Mouse (Mus musculus): ENCODE results near the gene Vamp3. TPM values are rescaled to one million over a fixed set of nuclear protein-coding genes. Genes with fewer than 3 reads are reported as not detected.

Gene Vamp3
- polyA plus RNA-seq, 1 experiment from 2014 or later, result 120 TPM

DNA sequence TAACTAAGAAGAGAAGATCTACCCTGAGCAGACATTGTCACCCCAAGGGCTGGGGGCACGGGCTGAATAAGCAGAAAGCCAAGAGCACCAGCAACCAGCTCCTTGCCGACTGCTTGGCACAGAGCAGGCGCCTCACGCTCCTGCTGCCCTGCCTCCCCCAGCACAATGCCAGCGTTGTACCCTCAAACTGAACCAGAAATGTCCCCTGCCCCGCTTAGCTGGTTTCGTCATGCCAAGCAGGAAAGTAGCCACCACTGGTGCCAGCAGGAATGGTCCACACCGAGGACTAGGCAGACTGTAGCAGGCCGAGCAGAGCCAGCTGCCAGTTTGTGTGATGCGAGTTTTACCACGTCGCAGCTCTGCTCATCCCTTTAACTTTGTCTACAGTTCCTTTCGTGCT is 24.2 kb upstream of the Vamp3 start:
- no peaks in the 10 kb centered on the region for H3K36me3 ChIP-seq
- H3K9me3 ChIP-seq, result no peaks in the 10 kb centered on the region
- H3K27ac ChIP-seq, result no peak overlapping the region
- no peak overlapping the region for H3K9ac ChIP-seq
- no peaks in the 10 kb centered on the region for H3K4me1 ChIP-seq (replicated peaks)
- no peak overlapping the region for H3K4me3 ChIP-seq (replicated peaks)
- no peaks in the 10 kb centered on the region for H3K27me3 ChIP-seq (replicated peaks)
- no peak overlapping the region for H3K4me2 ChIP-seq (replicated peaks)
- WGBS, result 91% methylated on average over 13 of the region's 13 CpGs
- no peak for ATAC-seq

DNA sequence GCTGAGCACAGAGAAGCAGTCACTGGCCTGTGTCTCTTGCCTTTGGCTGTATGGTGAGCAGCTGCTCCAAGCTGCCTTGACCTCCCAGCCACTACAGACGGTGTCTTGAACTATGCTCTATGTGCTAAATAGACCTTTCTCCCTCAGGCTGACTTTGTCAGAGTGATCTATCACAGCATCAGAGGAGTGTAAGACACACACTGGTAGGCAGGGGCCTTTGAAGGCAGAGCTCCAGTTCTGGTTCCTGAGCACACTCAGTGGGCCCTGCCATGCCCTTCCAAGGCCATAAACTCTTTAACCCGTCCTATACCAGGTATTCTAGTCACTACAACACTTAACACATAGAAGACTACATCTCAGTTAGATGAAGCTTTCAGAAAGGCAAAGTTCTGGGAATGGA is 23.6 kb upstream of the Vamp3 start:
- H3K4me3 ChIP-seq (replicated peaks), result no peak overlapping the region
- H3K9ac ChIP-seq, result no peak overlapping the region
- no peak for ATAC-seq
- 79% methylated on average over 2 of the region's 2 CpGs for WGBS
- H3K27me3 ChIP-seq (replicated peaks), result no peaks in the 10 kb centered on the region
- H3K4me2 ChIP-seq (replicated peaks), result no peak overlapping the region
- no peaks in the 10 kb centered on the region for H3K4me1 ChIP-seq (replicated peaks)
- no peak overlapping the region for H3K27ac ChIP-seq
- no peaks in the 10 kb centered on the region for H3K36me3 ChIP-seq
- H3K9me3 ChIP-seq, result no peaks in the 10 kb centered on the region

- 90% methylated on average over 15 of the region's 15 CpGs for WGBS
- no peak overlapping the region for H3K27ac ChIP-seq
- no peaks in the 10 kb centered on the region for H3K27me3 ChIP-seq (replicated peaks)
- ATAC-seq, result no peak
- H3K4me2 ChIP-seq (replicated peaks), result no peak overlapping the region
- H3K4me1 ChIP-seq (replicated peaks), result no peaks in the 10 kb centered on the region
- no peak overlapping the region for H3K9ac ChIP-seq
- H3K36me3 ChIP-seq, result no peaks in the 10 kb centered on the region
- H3K9me3 ChIP-seq, result no peaks in the 10 kb centered on the region
- H3K4me3 ChIP-seq (replicated peaks), result no peak overlapping the region
Measured at GRCm38 (mm10) chr4:151074817-151075216, 17.1 kb upstream of the Vamp3 start.

DNA sequence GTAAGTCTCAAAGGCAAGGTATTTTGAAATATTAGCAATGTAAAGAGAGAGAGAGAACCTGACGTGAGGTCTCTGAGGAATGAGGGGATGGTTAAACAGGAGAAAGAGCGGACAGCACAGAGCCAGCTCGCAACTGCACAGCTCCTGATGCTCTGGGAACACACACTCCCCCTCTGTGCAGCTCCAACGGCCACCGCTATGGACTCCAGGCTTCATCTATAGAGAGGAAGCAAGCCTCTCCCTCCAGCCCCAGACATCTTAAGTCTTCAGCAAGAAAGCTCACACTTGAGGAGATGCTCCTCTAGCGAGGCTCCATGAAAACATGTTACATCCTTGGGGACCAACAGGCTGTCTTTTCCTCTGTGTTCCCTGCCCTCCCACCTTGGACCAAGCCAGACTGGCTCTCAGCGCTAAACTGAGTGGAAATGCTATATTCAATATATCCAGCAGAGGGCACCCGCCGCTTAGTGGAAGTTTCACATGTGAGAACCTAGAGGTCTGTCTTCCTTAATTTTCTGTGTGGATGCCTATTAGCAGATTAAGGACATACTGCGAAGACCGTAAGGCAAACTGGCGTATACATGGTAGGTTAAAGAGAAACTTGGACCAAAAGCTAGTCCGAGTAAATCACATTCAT is 15.5 kb upstream of the Vamp3 start:
- Histone ChIP-seq H3K4me3 (replicated peaks) (no peak overlapping the region), H3K9me3 (no peaks in the 10 kb centered on the region), H3K36me3 (no peaks in the 10 kb centered on the region), H3K4me1 (replicated peaks) (no peaks in the 10 kb centered on the region), H3K27ac (no peak overlapping the region), H3K4me2 (replicated peaks) (no peak overlapping the region), H3K27me3 (replicated peaks) (no peaks in the 10 kb centered on the region), H3K9ac (no peak overlapping the region)
- 50% methylated on average over 13 of the region's 13 CpGs for WGBS
- peak; percentile 70 for ATAC-seq

GRCm38 (mm10) chr4:151070962-151071361 is 13.2 kb upstream of the Vamp3 start:
- no peak overlapping the region for H3K4me2 ChIP-seq (replicated peaks)
- 73% methylated on average over 7 of the region's 7 CpGs for WGBS
- no peaks in the 10 kb centered on the region for H3K4me1 ChIP-seq (replicated peaks)
- ATAC-seq, result no peak
- no peaks in the 10 kb centered on the region for H3K9me3 ChIP-seq
- no peaks in the 10 kb centered on the region for H3K36me3 ChIP-seq
- no peak overlapping the region for H3K4me3 ChIP-seq (replicated peaks)
- H3K27me3 ChIP-seq (replicated peaks), result no peaks in the 10 kb centered on the region
- no peak overlapping the region for H3K9ac ChIP-seq
- H3K27ac ChIP-seq, result no peak overlapping the region

- H3K27ac ChIP-seq, result no peak overlapping the region
- no peak overlapping the region for H3K4me3 ChIP-seq (replicated peaks)
- H3K36me3 ChIP-seq, result no peaks in the 10 kb centered on the region
- no peak overlapping the region for H3K4me2 ChIP-seq (replicated peaks)
- no peaks in the 10 kb centered on the region for H3K4me1 ChIP-seq (replicated peaks)
- no peaks in the 10 kb centered on the region for H3K9me3 ChIP-seq
- H3K9ac ChIP-seq, result no peak overlapping the region
- WGBS, result 75% methylated on average over 4 of the region's 4 CpGs
- H3K27me3 ChIP-seq (replicated peaks), result no peaks in the 10 kb centered on the region
- no peak for ATAC-seq
Measured at GRCm38 (mm10) chr4:151068751-151069150, 11.0 kb upstream of the Vamp3 start.

- no peaks in the 10 kb centered on the region for H3K27me3 ChIP-seq (replicated peaks)
- WGBS, result 95% methylated on average over 4 of the region's 4 CpGs
Measured at GRCm38 (mm10) chr4:151059566-151059965, 1.8 kb upstream of the Vamp3 start.

DNA sequence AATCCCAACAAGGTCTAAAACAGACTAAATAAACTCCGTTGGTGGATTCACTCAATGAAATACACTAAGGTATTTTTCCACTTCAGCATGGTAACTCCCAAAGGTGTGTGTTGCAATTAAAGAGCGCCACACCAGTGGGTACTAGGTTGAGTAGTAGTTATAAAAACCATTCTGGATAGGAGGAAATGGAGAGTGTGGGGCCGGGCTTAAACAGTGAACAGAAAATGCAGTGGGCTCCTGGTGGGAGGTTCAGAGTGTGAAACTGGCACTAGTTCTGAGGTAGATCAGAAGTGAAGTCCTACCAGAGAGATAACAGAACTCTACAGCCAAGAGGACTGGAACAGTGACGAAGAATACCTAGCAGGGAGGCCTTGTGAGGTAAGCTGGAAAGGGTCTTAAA is 871 bp upstream of the Vamp3 start:
- H3K27ac ChIP-seq, result no peak overlapping the region
- 82% methylated on average over 4 of the region's 4 CpGs for WGBS
- H3K27me3 ChIP-seq (replicated peaks), result no peaks in the 10 kb centered on the region
- 0 out of 2 replicates have a peak, but pooled peaks cover 3% of the 10 kb centered on the region for H3K9me3 ChIP-seq
- peak overlapping the region; percentile 59 for H3K4me2 ChIP-seq (replicated peaks)
- no peak for ATAC-seq
- peak overlapping the region; percentile 95; the same call in 1 of the 2 replicates for H3K4me3 ChIP-seq (replicated peaks)
- H3K4me1 ChIP-seq (replicated peaks), result 0 out of 2 replicates have a peak, but pooled peaks cover 2% of the 10 kb centered on the region
- no peak overlapping the region for H3K9ac ChIP-seq
- peaks cover 7% of the 10 kb centered on the region; the same call in 1 of the 2 replicates for H3K36me3 ChIP-seq

More at GRCm38 (mm10) chr4:151059566-151059965, 1.8 kb upstream of the Vamp3 start:
- Histone ChIP-seq H3K9ac (no peak overlapping the region), H3K36me3 (peaks cover 7% of the 10 kb centered on the region; the same call in 1 of the 2 replicates), H3K4me2 (replicated peaks) (no peak overlapping the region), H3K9me3 (0 out of 2 replicates have a peak, but pooled peaks cover 3% of the 10 kb centered on the region), H3K4me1 (replicated peaks) (0 out of 2 replicates have a peak, but pooled peaks cover 2% of the 10 kb centered on the region), H3K4me3 (replicated peaks) (no peak overlapping the region), H3K27ac (no peak overlapping the region)
- no peak for ATAC-seq

DNA sequence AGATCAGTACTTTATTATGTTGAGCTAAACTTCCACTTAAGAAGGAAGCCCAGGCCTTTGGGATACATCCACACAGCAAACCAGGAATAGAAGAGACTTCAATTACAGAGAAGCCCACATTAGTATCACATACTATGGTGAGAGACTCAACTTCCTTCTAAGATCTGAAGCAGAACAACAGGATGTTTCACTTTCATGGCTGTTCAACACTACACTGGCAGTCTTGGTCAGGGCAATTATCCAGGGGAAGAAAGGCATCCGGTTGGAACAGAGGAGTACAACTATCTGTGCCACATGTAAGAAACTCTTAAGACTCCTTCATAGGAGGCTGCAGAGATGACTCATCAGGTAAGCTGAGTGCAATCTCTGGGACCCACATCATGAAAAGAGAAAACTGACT is 6.6 kb downstream of the Vamp3 start:
- H3K27me3 ChIP-seq (replicated peaks), result no peaks in the 10 kb centered on the region
- WGBS, result 90% methylated on average over 1 of the region's 1 CpGs
- no peak for ATAC-seq

GRCm38 (mm10) chr4:151046524-151046923 is 11.2 kb downstream of the Vamp3 start:
- no peak for ATAC-seq
- Histone ChIP-seq H3K4me3 (replicated peaks) (no peak overlapping the region), H3K4me1 (replicated peaks) (peaks cover 10% of the 10 kb centered on the region; the same call in 1 of the 2 replicates), H3K36me3 (no peaks in the 10 kb centered on the region; the same call in 1 of the 2 replicates), H3K27ac (no peak overlapping the region), H3K27me3 (replicated peaks) (no peaks in the 10 kb centered on the region), H3K9me3 (no peaks in the 10 kb centered on the region), H3K9ac (no peak overlapping the region), H3K4me2 (replicated peaks) (no peak overlapping the region)
- WGBS, result 93% methylated on average over 3 of the region's 3 CpGs

More for the DNA sequence above, 6.6 kb downstream of the Vamp3 start:
- H3K27ac ChIP-seq, result no peak overlapping the region
- H3K4me3 ChIP-seq (replicated peaks), result no peak overlapping the region
- no peak overlapping the region for H3K9ac ChIP-seq
- 0 out of 2 replicates have a peak, but pooled peaks cover 1% of the 10 kb centered on the region for H3K4me1 ChIP-seq (replicated peaks)
- H3K4me2 ChIP-seq (replicated peaks), result no peak overlapping the region
- no peaks in the 10 kb centered on the region for H3K9me3 ChIP-seq
- peaks cover 9% of the 10 kb centered on the region; the same call in 1 of the 2 replicates for H3K36me3 ChIP-seq

DNA sequence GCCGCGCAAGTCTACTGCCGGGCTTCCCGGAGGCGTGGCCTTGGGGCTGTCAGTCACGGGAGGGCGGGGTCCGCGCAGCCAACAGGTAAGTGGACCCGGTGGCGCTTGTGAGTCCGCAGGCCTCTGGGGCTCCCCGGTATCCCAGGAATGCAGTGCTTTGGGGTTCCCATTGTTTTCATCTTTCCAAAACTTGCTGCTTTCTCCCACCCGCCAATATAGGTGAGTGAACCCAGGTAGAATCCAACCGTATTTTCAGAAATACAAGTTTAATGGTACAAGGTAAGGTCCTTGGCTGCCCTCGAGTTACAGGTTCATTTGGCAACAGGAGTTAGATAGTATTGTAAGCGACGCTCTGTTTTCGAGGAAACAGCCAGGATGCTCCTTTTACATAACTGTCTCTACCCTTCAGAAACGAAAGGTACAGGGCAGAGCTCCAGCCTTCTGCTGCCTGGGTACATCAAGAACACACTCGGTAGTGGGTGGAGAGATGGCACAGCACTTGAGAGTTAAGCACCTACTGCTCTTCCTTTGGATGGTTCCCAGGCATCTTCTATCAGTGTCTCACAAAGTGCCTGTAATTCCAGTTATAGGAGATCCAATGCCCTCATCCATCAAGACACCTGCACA is 12.7 kb downstream of the Vamp3 start:
- Histone ChIP-seq H3K4me3 (replicated peaks) (peak overlapping the region; percentile 58), H3K27ac (no peak overlapping the region), H3K27me3 (replicated peaks) (no peaks in the 10 kb centered on the region), H3K9ac (peak overlapping the region; percentile 27; the same call in 1 of the 2 replicates), H3K4me2 (replicated peaks) (peak overlapping the region; percentile 100), H3K9me3 (no peaks in the 10 kb centered on the region), H3K36me3 (no peaks in the 10 kb centered on the region; the same call in 1 of the 2 replicates), H3K4me1 (replicated peaks) (peaks cover 10% of the 10 kb centered on the region; the same call in 1 of the 2 replicates)
- ATAC-seq, result no peak; the same call in 1 of the 2 replicates
- WGBS, result 3% methylated on average over 21 of the region's 21 CpGs

DNA sequence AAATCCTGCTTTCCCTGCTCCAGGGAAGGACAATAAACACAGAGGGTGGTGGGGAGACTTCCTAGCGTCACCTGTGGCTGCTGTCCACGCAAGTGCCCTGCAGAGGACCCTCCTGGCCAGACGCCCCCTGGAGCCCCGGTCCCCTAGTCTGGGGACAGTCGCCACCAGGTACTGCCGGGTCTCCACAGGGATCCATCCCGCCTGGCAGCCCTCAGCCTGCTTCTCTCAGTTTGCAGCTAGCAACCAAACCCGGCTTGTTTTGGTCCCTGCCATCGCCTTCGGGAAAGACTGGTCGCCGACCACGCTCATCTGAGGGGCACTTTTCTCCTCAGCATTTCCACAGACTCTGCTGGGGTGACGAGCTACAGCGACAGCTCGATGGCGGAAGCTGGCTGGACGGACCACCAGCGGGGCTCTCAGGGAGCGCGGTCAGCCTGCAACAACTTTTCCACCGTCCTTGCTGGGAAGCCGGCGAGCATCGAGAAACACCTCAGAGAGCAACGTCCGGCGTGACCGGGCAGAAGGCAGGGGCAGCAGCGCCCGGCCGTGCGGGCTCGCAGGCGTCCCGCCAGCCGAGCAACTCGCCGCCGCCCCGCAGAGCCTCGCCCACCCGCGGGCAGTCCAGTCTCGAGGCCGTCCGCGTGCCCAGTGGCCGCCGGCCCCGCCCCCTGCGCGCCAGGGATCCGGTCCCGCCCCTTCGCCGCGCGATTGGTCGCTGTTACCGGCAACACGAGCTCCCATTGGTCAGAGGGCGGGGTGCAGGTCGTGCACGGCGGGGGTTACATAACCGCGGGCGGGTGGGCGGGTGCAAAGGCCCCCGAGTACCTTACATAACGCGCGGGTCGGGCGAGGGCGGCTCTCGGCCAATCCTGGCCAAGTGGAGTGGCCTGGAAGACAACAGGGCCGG is 13.5 kb downstream of the Vamp3 start, which contains the start of gene Per3:
Gene Per3, minus strand, starts transcription at position 629 of the 907 bp plus-strand sequence.
- H3K4me2 ChIP-seq (replicated peaks), result peak within 1 kb of the TSS; percentile 100
- H3K9me3 ChIP-seq, result no peaks in the 10 kb centered on the region
- H3K36me3 ChIP-seq, result no peaks in the 10 kb centered on the region; the same call in 1 of the 2 replicates
- peaks cover 10% of the 10 kb centered on the region; the same call in 1 of the 2 replicates for H3K4me1 ChIP-seq (replicated peaks)
- peak; percentile 99 for ATAC-seq
- peak within 1 kb of the TSS; percentile 28; the same call in 1 of the 2 replicates for H3K27ac ChIP-seq
- H3K4me3 ChIP-seq (replicated peaks), result peak within 1 kb of the TSS; percentile 58
- H3K27me3 ChIP-seq (replicated peaks), result no peaks in the 10 kb centered on the region
- peak within 1 kb of the TSS; percentile 59 for H3K9ac ChIP-seq
- WGBS, result under 1% methylated on average over 69 of the region's 79 CpGs

All from intestine, embryonic 15.5 days (tissue).